ENCODE assay signal across 10 mouse cellular contexts in the genomic region with DNA sequence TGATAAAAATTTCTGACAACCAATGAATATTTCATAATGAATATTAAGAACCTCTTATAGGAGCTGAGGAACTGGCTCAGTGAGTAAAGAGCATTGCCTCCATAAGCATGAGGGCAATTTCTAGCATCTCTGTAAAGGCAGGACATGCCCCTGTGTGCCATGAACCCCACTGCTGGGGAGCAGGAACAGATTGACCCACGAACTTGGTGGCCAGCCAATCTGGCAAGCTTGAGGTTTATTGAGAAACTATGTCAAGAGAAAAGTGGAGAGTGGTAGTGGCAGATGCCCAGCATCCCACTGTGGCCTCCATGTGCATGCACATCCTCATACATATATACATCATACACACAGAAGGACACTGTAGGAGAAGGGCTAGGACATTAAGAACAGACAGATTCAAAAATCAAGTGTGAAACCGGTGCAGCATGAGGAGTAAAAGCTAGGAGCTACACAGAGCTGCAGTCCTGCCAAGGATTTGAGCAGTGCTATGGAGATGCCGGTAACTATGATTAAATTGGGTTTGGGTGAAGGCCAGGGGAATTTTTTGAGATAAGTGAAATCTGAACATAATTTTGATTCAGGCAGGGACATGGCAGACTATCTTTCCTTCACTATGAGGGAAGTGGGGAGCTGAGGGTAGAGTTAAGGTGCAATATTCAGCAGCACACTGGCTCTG.
DNase-seq lines count a peak whose midpoint lies in the region.
"Had no signal": no experiment of that assay in that cellular context is flagged by ENCODE, and none has a peak within 500 bp of the region (broad histone marks: within the 10 kb centered on the region; RNA-seq: fewer than 3 reads in every experiment).

No protein-coding gene starts in this region.

- peak; percentile 22 for DNase-seq in gastrocnemius, adult 18-20 months (ENCODE audit: low spot score)
- no peak for DNase-seq in gastrocnemius, postnatal 4 days (ENCODE audit: low spot score in 2 of 2)
- peak; percentile 72 for DNase-seq in left cerebral cortex, postnatal 4 days
- DNase-seq in left cerebral cortex, postnatal 36 days (ENCODE audit: low spot score in 2 of 2), result no peak
- peak; percentile 77 for DNase-seq in adrenal gland, adult 2 months
- DNase-seq in cerebellum, postnatal 14 days, result peak; percentile 70 to 74
- no peak for DNase-seq in kidney, adult 11 months
- no peak for DNase-seq in spleen, postnatal 14 days (ENCODE audit: low spot score in 2 of 2)
- DNase-seq: midbrain, embryonic 14.5 days; thymus, adult 18-20 months had no signal

- intact Hi-C loops in left cerebral cortex, postnatal 4 days (cut with DNase I), result no loop called here
- intact Hi-C loops in left cerebral cortex, postnatal 36 days (cut with DNase I), result no loop called here

Comparison
In these comparisons a context has a peak if more than half of its experiments do, and no peak if none do; other contexts are left out.
1. DNase-seq: peak in gastrocnemius, adult 18-20 months (single experiment), left cerebral cortex, postnatal 4 days (single experiment), adrenal gland, adult 2 months (single experiment) and cerebellum, postnatal 14 days (2 of 2); none in gastrocnemius, postnatal 4 days (0 of 2), left cerebral cortex, postnatal 36 days (0 of 2), kidney, adult 11 months (single experiment) and spleen, postnatal 14 days (0 of 2).